In the genomic region with DNA sequence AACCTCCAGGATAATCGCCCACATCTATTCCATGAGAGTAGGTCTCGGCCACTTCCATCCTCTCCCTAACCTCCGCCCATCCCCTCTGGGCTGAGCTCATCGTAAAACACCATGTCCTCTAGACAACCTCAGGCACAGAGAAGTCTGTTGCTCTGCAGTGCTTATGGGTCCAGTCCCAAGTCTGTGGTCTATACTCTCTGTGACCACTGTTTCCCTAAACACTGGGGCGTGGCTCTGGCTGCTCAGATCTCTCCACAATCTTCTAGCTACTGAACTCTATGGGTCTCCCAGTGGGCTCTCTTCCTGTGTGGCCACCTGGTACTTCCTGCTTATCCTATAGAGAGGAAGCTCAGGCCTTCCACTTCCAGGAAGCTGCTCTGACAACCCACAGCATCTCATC, we compare ENCODE assay signal across 25 mouse cellular contexts. TPM values are rescaled to one million over a fixed set of nuclear protein-coding genes. Genes with fewer than 3 reads are reported as not detected.
A peak's percentile ranks its signal among the peaks of the same experiment; 100 is the strongest.
DNase-seq lines count a peak whose midpoint lies in the region; ATAC-seq lines count a peak whose summit lies in the region.
"Had no signal": no experiment of that assay in that cellular context is flagged by ENCODE, and none has a peak within 500 bp of the region (broad histone marks: within the 10 kb centered on the region; RNA-seq: fewer than 3 reads in every experiment).

No protein-coding gene starts in this region.

- H3K4me2 ChIP-seq in neural tube, embryonic 13.5 days: no peak overlapping the region
- H3K4me2 ChIP-seq in forebrain, embryonic 16.5 days (ENCODE audit: low read length): no peak overlapping the region
- no peak overlapping the region for H3K4me2 ChIP-seq in kidney, embryonic 16.5 days (replicated peaks; ENCODE audit: low read depth, low read length)
- H3K4me2 ChIP-seq: embryonic facial prominence, embryonic 13.5 days; forebrain, embryonic 15.5 days; heart, embryonic 12.5 days; hindbrain, embryonic 12.5 days had no signal

- H3K27me3 ChIP-seq in neural tube, embryonic 13.5 days: no peaks in the 10 kb centered on the region
- no peaks in the 10 kb centered on the region for H3K27me3 ChIP-seq in forebrain, embryonic 16.5 days (replicated peaks; ENCODE audit: control insufficient read depth, insufficient read depth, low read length)
- H3K27me3 ChIP-seq in kidney, embryonic 16.5 days (ENCODE audit: insufficient read depth, low read length): no peaks in the 10 kb centered on the region
- H3K27me3 ChIP-seq: embryonic facial prominence, embryonic 13.5 days; forebrain, embryonic 15.5 days; heart, embryonic 12.5 days; hindbrain, embryonic 12.5 days had no signal

- H3K9ac ChIP-seq in neural tube, embryonic 13.5 days: no peak overlapping the region
- H3K9ac ChIP-seq in forebrain, embryonic 16.5 days (replicated peaks; ENCODE audit: low read depth, low read length): no peak overlapping the region
- no peak overlapping the region for H3K9ac ChIP-seq in kidney, embryonic 16.5 days (replicated peaks; ENCODE audit: low read length)
- H3K9ac ChIP-seq: embryonic facial prominence, embryonic 13.5 days; forebrain, embryonic 15.5 days; heart, embryonic 12.5 days; hindbrain, embryonic 12.5 days had no signal

- no peaks in the 10 kb centered on the region for H3K36me3 ChIP-seq in neural tube, embryonic 13.5 days
- H3K36me3 ChIP-seq in forebrain, embryonic 16.5 days (ENCODE audit: control insufficient read depth, insufficient read depth): no peaks in the 10 kb centered on the region
- no peaks in the 10 kb centered on the region for H3K36me3 ChIP-seq in kidney, embryonic 16.5 days (ENCODE audit: insufficient read depth, low read length)
- H3K36me3 ChIP-seq: embryonic facial prominence, embryonic 13.5 days; forebrain, embryonic 15.5 days; heart, embryonic 12.5 days; hindbrain, embryonic 12.5 days had no signal

- DNase-seq in neural tube, embryonic 10.5 days (ENCODE audit: extremely low spot score, low spot score): no peak
- DNase-seq in 416B (ENCODE audit: low read depth): peak; percentile 68
- DNase-seq: adrenal gland, postnatal 10 days; cerebellum, adult 11 months; cerebellum, adult 8-10 months; cerebellum, postnatal 14 days; gastrocnemius, postnatal 10 days had no signal

- H3K9me3 ChIP-seq in neural tube, embryonic 13.5 days: no peaks in the 10 kb centered on the region
- no peaks in the 10 kb centered on the region for H3K9me3 ChIP-seq in forebrain, embryonic 16.5 days (ENCODE audit: control insufficient read depth, low read length)
- H3K9me3 ChIP-seq in kidney, embryonic 16.5 days (ENCODE audit: low read length): no peaks in the 10 kb centered on the region
- H3K9me3 ChIP-seq: embryonic facial prominence, embryonic 13.5 days; forebrain, embryonic 15.5 days; G1E; heart, embryonic 12.5 days; hindbrain, embryonic 12.5 days had no signal

- WGBS in neural tube, embryonic 13.5 days: 81% methylated on average over 5 of the region's 5 CpGs
- 87% methylated on average over 5 of the region's 5 CpGs for WGBS in forebrain, embryonic 16.5 days
- 76% methylated on average over 5 of the region's 5 CpGs for WGBS in kidney, embryonic 16.5 days

- no peak overlapping the region for H3K4me3 ChIP-seq in neural tube, embryonic 13.5 days
- H3K4me3 ChIP-seq in forebrain, embryonic 16.5 days (replicated peaks; ENCODE audit: low read length): no peak overlapping the region
- H3K4me3 ChIP-seq in kidney, embryonic 16.5 days (ENCODE audit: low read length): no peak overlapping the region
- H3K4me3 ChIP-seq: embryonic facial prominence, embryonic 13.5 days; forebrain, embryonic 15.5 days; heart, embryonic 12.5 days; hindbrain, embryonic 12.5 days had no signal

- ATAC-seq in neural tube, embryonic 13.5 days (ENCODE audit: low read depth): no peak
- ATAC-seq in common myeloid progenitor, adult 5-6 weeks (replicated peaks; ENCODE audit: low read depth, poor library complexity, severe bottlenecking): peak; percentile 64
- ATAC-seq in megakaryocyte progenitor cell, adult 5-6 weeks (replicated peaks; ENCODE audit: poor library complexity): peak; percentile 54
- ATAC-seq in forebrain, embryonic 16.5 days: no peak
- ATAC-seq in kidney, embryonic 16.5 days (ENCODE audit: low FRiP score, low TSS enrichment): no peak
- ATAC-seq: CD4-positive, CD25-positive, alpha-beta regulatory T cell, adult 4 months; forebrain, embryonic 15.5 days; hindbrain, embryonic 16.5 days; inflammation-experienced regulatory T-cells, adult 6 months had no signal

- peaks cover 17% of the 10 kb centered on the region; the same call in 1 of the 2 replicates for H3K4me1 ChIP-seq in neural tube, embryonic 13.5 days (replicated peaks)
- peaks cover 3% of the 10 kb centered on the region; the same call in 1 of the 2 replicates for H3K4me1 ChIP-seq in forebrain, embryonic 16.5 days (replicated peaks; ENCODE audit: control insufficient read depth, insufficient read depth, low read length)
- peaks cover 6% of the 10 kb centered on the region; the same call in 1 of the 2 replicates for H3K4me1 ChIP-seq in kidney, embryonic 16.5 days (ENCODE audit: insufficient read depth, low read length)
- H3K4me1 ChIP-seq: forebrain, embryonic 15.5 days had no signal

- H3K27ac ChIP-seq in neural tube, embryonic 13.5 days (replicated peaks): 0 out of 2 replicates have a peak overlapping the region, but pooled peaks have one; percentile 18
- no peak overlapping the region for H3K27ac ChIP-seq in forebrain, embryonic 16.5 days (ENCODE audit: low read length)
- H3K27ac ChIP-seq in kidney, embryonic 16.5 days (ENCODE audit: low read length): no peak overlapping the region
- H3K27ac ChIP-seq: embryonic facial prominence, embryonic 13.5 days; forebrain, embryonic 15.5 days; hindbrain, embryonic 12.5 days had no signal

RNA-seq across cellular contexts. Expression of a gene that starts 13.7 kb away (rescaled TPM):
- 3.5 and 4.7 TPM in 2 replicates for polyA plus RNA-seq in neural tube, embryonic 13.5 days (2015; fragmentation: Nextera tagmentation; extraction: Ambion mirVana)
- total RNA-seq in common myeloid progenitor, adult 5-6 weeks (2017): 3.7 and 18.4 TPM in 2 replicates
- 4.5 and 4.8 TPM in 2 replicates for total RNA-seq in megakaryocyte progenitor cell, adult 5-6 weeks (2015)
- 3.9 and 4.5 TPM in 2 replicates for total RNA-seq in megakaryocyte progenitor cell, adult 5-6 weeks (2017)
- polyA plus RNA-seq in forebrain, embryonic 16.5 days (2015; fragmentation: Nextera tagmentation; extraction: Ambion mirVana): 2.8 and 4.8 TPM in 2 replicates
- polyA plus RNA-seq in kidney, embryonic 16.5 days (2015; fragmentation: Nextera tagmentation; extraction: Ambion mirVana): 5.3 and 6.7 TPM in 2 replicates

RNA-seq across cellular contexts. Expression of a gene that starts 35.4 kb away (rescaled TPM):
- polyA plus RNA-seq in neural tube, embryonic 13.5 days (2015; fragmentation: Nextera tagmentation; extraction: Ambion mirVana): 0.17 and 0.28 TPM in 2 replicates
- 0.96 TPM in 1 of 2 replicates, not detected in the other for total RNA-seq in common myeloid progenitor, adult 5-6 weeks (2017)
- total RNA-seq in megakaryocyte progenitor cell, adult 5-6 weeks (2015): not detected in 2 replicates
- total RNA-seq in megakaryocyte progenitor cell, adult 5-6 weeks (2017): not detected in 2 replicates
- polyA plus RNA-seq in forebrain, embryonic 16.5 days (2015; fragmentation: Nextera tagmentation; extraction: Ambion mirVana): 0.22 TPM in 1 of 2 replicates, not detected in the other
- not detected in 2 replicates for polyA plus RNA-seq in kidney, embryonic 16.5 days (2015; fragmentation: Nextera tagmentation; extraction: Ambion mirVana)
- total RNA-seq: adrenal gland, postnatal 10 days; adrenal gland, postnatal 4 days; gastrocnemius, postnatal 10 days; gastrocnemius, postnatal 4 days; heart, adult 8-10 months; heart, postnatal 25 days had no signal
- polyA plus RNA-seq: CD4-positive, CD25-positive, alpha-beta regulatory T cell, adult 4 months; embryonic facial prominence, embryonic 13.5 days; G1E; heart, embryonic 12.5 days; heart, embryonic 16.5 days; hindbrain, embryonic 12.5 days; inflammation-experienced regulatory T-cells, adult 6 months had no signal

RNA-seq across cellular contexts. Expression of a gene that starts 45.2 kb away (rescaled TPM):
- polyA plus RNA-seq in neural tube, embryonic 13.5 days (2015; fragmentation: Nextera tagmentation; extraction: Ambion mirVana): 0.72 and 0.95 TPM in 2 replicates
- total RNA-seq in common myeloid progenitor, adult 5-6 weeks (2017): not detected in 2 replicates
- 0.32 TPM in 1 of 2 replicates, not detected in the other for total RNA-seq in megakaryocyte progenitor cell, adult 5-6 weeks (2015)
- total RNA-seq in megakaryocyte progenitor cell, adult 5-6 weeks (2017): not detected in 2 replicates
- polyA plus RNA-seq in forebrain, embryonic 16.5 days (2015; fragmentation: Nextera tagmentation; extraction: Ambion mirVana): 0.73 and 1.5 TPM in 2 replicates
- 0.27 and 0.82 TPM in 2 replicates for polyA plus RNA-seq in kidney, embryonic 16.5 days (2015; fragmentation: Nextera tagmentation; extraction: Ambion mirVana)
- total RNA-seq: G1E; gastrocnemius, postnatal 10 days; gastrocnemius, postnatal 4 days; heart, adult 8-10 months; heart, postnatal 25 days had no signal
- polyA plus RNA-seq: CD4-positive, CD25-positive, alpha-beta regulatory T cell, adult 4 months; G1E; heart, embryonic 12.5 days; inflammation-experienced regulatory T-cells, adult 6 months had no signal

Comparison
In these comparisons a context has a peak if more than half of its experiments do, and no peak if none do; other contexts are left out.
1. ATAC-seq: peak in common myeloid progenitor, adult 5-6 weeks (single experiment) and megakaryocyte progenitor cell, adult 5-6 weeks (single experiment); none in neural tube, embryonic 13.5 days (single experiment), forebrain, embryonic 16.5 days (single experiment) and kidney, embryonic 16.5 days (single experiment).